Mouse (Mus musculus) spleen, adult 2 months (tissue): ENCODE data around the gene Fam189a2.

Experiments used
- CTCF ChIP-seq: fragments of 200-500 bp; IDR thresholded peaks from 2 replicates; pipeline ENCODE4 v1.5.1; 2011; ENCODE audit warnings: mild to moderate bottlenecking, inconsistent platforms; ENCODE audit not compliant: insufficient read depth, insufficient read length, insufficient replicate concordance; ENCODE audit errors: extremely low read depth
- POLR2A ChIP-seq: fragments of 200-500 bp; IDR thresholded peaks from 2 replicates; pipeline ENCODE4 v1.6.1; 2011; ENCODE audit warnings: low read depth, low read length, inconsistent platforms

GRCm38 (mm10) chr19:23925541-23925940, 105.3 kb downstream of the Fam189a2 start:
- TF ChIP-seq POLR2A, result no peak
- TF ChIP-seq CTCF, result no peak
